Mouse (Mus musculus): ENCODE measurements around the gene Bub1.

- no peak for TF ChIP-seq CTCF (IDR thresholded peaks at IDR 0.05; ENCODE audit: low read depth, low read length)
- TF ChIP-seq POLR2A (IDR thresholded peaks at IDR 0.05; ENCODE audit: borderline replicate concordance, low read depth, low read length), result no peak
Observed at GRCm38 (mm10) chr2:127846008-127846407, 14.3 kb upstream of the Bub1 start.
